Mouse (Mus musculus): Measurements from ENCODE around the gene Hyal4. TPM values are rescaled to one million over a fixed set of nuclear protein-coding genes. Genes with fewer than 3 reads are reported as not detected.
A peak's percentile ranks its signal among the peaks of the same experiment; 100 is the strongest.

Hyal4 gene
- total RNA-seq, 1 experiment, result not detected

DNA sequence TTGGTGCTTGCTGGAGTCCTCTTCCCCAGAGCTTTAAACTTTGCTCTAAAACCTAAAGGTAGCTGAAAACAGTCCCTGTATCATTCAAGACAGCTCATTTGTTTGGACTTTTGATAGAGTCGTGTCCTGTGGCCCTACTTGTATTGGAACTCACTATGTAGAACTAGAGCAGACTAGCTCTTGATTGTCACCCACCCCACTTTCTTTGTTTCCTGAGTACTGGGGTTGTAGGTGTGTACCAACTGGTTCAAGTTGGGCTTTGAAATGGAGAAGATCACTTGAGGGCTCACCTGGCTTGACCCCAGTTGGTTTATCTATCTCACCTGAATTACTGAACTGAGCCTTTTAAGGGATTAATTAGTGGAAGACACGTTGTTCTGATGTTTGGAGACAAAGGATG, 31.1 kb downstream of the Hyal4 start:
- DNase-seq (ENCODE audit: low read depth, low spot score), result peak; percentile 44
- no peak overlapping the region for H3K4me3 ChIP-seq (ENCODE audit: insufficient read depth in 1 of 2, low read depth in 1 of 2, low read length in 2 of 2, poor library complexity in 1 of 2, severe bottlenecking in 1 of 2)
- H3K36me3 ChIP-seq (ENCODE audit: control insufficient read depth, insufficient read depth, low read length, poor library complexity, severe bottlenecking), result no peaks in the 10 kb centered on the region
- no peaks in the 10 kb centered on the region for H3K9me3 ChIP-seq (ENCODE audit: control insufficient read depth, insufficient read depth, low read depth, low read length)
- no peak overlapping the region for H3K9ac ChIP-seq (ENCODE audit: insufficient read depth, low read depth, low read length, poor library complexity, severe bottlenecking)
- in situ Hi-C loops (cut with MboI; ENCODE audit: low sequenced_read_pairs in 2 of 2, unreplicated experiment in 2 of 2), result no loop called here
- no peaks in the 10 kb centered on the region for H3K4me1 ChIP-seq (ENCODE audit: control insufficient read depth in 2 of 2, insufficient read depth in 2 of 2, low read length in 2 of 2, poor library complexity in 1 of 2)
- no peak overlapping the region for H3K27ac ChIP-seq (ENCODE audit: insufficient read depth, low read depth, low read length, poor library complexity, severe bottlenecking)
- TF ChIP-seq ZC3H11A (IDR thresholded peaks at IDR 0.05; ENCODE audit: borderline replicate concordance, low read depth, low read length), result no peak
- TF ChIP-seq CHD2 (IDR thresholded peaks at IDR 0.05; ENCODE audit: low read depth, low read length), result no peak
- no peak for TF ChIP-seq HCFC1 (IDR thresholded peaks at IDR 0.05; ENCODE audit: borderline replicate concordance, insufficient read depth, low read length)
- TF ChIP-seq ZNF384 (IDR thresholded peaks at IDR 0.05; ENCODE audit: low read depth, low read length), result no peak
- no peak for TF ChIP-seq MAFK (IDR thresholded peaks at IDR 0.05; ENCODE audit: insufficient read depth, low read depth, low read length)

DNA sequence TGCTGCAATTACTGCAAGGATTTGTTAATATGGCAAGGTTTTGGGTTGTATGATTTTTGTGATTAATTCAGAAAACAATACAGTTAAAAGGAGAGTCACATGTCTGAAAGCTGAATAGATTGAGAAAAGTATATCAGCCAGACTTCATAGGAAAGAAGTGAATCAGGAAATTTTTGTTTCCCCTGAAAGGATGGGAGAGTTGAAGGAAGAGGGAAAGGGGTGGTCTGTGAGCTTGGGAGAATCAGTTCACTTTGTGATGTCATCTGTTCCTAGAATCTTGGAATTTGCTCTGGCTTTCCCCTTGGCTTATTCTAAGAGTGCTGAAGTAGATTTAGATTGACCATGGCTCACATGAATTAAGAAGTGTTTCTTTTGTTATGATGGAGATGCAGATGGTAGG, 42.8 kb downstream of the Hyal4 start, which contains the start of gene Spam1:
Spam1 (plus strand) TSS at position 301 of the 400 bp plus-strand sequence.
- in situ Hi-C loops (cut with MboI; ENCODE audit: low sequenced_read_pairs in 2 of 2, unreplicated experiment in 2 of 2), result no loop called here
- Histone ChIP-seq H3K9ac (ENCODE audit: insufficient read depth, low read depth, low read length, poor library complexity, severe bottlenecking) (no peak within 1 kb of the TSS), H3K27ac (ENCODE audit: insufficient read depth, low read depth, low read length, poor library complexity, severe bottlenecking) (no peak within 1 kb of the TSS), H3K36me3 (ENCODE audit: control insufficient read depth, insufficient read depth, low read length, poor library complexity, severe bottlenecking) (no peaks in the 10 kb centered on the region), H3K4me3 (ENCODE audit: insufficient read depth in 1 of 2, low read depth in 1 of 2, low read length in 2 of 2, poor library complexity in 1 of 2, severe bottlenecking in 1 of 2) (no peak within 1 kb of the TSS), H3K9me3 (ENCODE audit: control insufficient read depth, insufficient read depth, low read depth, low read length) (no peaks in the 10 kb centered on the region), H3K4me1 (ENCODE audit: control insufficient read depth in 2 of 2, insufficient read depth in 2 of 2, low read length in 2 of 2, poor library complexity in 1 of 2) (no peaks in the 10 kb centered on the region)
- no peak for DNase-seq (ENCODE audit: low read depth, low spot score)
- TF ChIP-seq CHD2 (IDR thresholded peaks at IDR 0.05; ENCODE audit: low read depth, low read length) (no peak), ZC3H11A (IDR thresholded peaks at IDR 0.05; ENCODE audit: borderline replicate concordance, low read depth, low read length) (no peak), MAFK (IDR thresholded peaks at IDR 0.05; ENCODE audit: insufficient read depth, low read depth, low read length) (no peak), ZNF384 (IDR thresholded peaks at IDR 0.05; ENCODE audit: low read depth, low read length) (no peak), HCFC1 (IDR thresholded peaks at IDR 0.05; ENCODE audit: borderline replicate concordance, insufficient read depth, low read length) (no peak)

Other genes starting within 250 kb of the Hyal4 start
- 0.36 and 0.37 TPM in 2 replicates for gene Iqub, start 233.3 kb upstream of the Hyal4 start, total RNA-seq (2012; rRNA removed)
- gene Ndufa5, start 220.3 kb upstream of the Hyal4 start, total RNA-seq (2012; rRNA removed), result 157 and 182 TPM in 2 replicates
- gene Asb15, start 220.2 kb upstream of the Hyal4 start, total RNA-seq (2012; rRNA removed), result not detected in 2 replicates
- gene Lmod2, start 150.6 kb upstream of the Hyal4 start, total RNA-seq (2012; rRNA removed), result 0.11 TPM in 1 of 2 replicates, not detected in the other
- 18.5 and 20.3 TPM in 2 replicates for gene Wasl, start 83.3 kb upstream of the Hyal4 start, total RNA-seq (2012; rRNA removed)
- not detected in 2 replicates for gene Hyal6, start 15.1 kb upstream of the Hyal4 start, total RNA-seq (2012; rRNA removed)
- gene Spam1, start 42.9 kb downstream of the Hyal4 start, total RNA-seq (2012; rRNA removed), result not detected in 2 replicates
- not detected in 2 replicates for gene Hyal5, start 109.7 kb downstream of the Hyal4 start, total RNA-seq (2012; rRNA removed)
- gene Tmem229a, start 208.0 kb downstream of the Hyal4 start, total RNA-seq (2012; rRNA removed), result 0.62 and 0.90 TPM in 2 replicates